Mouse (Mus musculus): ENCODE results near the gene Syn3.
"Not testable (repeated sequence)": the region's sequence is repeated elsewhere in the genome, so short reads cannot be mapped to it uniquely, and the experiment has no call there.

The Syn3 gene

GRCm38 (mm10) chr10:86155344-86155743, 343.4 kb downstream of the Syn3 start:
- DNase-seq (ENCODE audit: low spot score in 2 of 2) = no peak

- DNase-seq (ENCODE audit: low spot score in 2 of 2) = no peak
Observed at GRCm38 (mm10) chr10:86153221-86153620, 345.5 kb downstream of the Syn3 start.

GRCm38 (mm10) chr10:86151357-86151756, 347.3 kb downstream of the Syn3 start:
- DNase-seq (ENCODE audit: low spot score in 2 of 2) = no peak

- no peak for DNase-seq (ENCODE audit: low spot score in 2 of 2)
Observed at GRCm38 (mm10) chr10:86150076-86150475, 348.6 kb downstream of the Syn3 start.

- no peak for DNase-seq (ENCODE audit: low spot score in 2 of 2)
Observed at GRCm38 (mm10) chr10:86149029-86149818, 349.5 kb downstream of the Syn3 start.

DNA sequence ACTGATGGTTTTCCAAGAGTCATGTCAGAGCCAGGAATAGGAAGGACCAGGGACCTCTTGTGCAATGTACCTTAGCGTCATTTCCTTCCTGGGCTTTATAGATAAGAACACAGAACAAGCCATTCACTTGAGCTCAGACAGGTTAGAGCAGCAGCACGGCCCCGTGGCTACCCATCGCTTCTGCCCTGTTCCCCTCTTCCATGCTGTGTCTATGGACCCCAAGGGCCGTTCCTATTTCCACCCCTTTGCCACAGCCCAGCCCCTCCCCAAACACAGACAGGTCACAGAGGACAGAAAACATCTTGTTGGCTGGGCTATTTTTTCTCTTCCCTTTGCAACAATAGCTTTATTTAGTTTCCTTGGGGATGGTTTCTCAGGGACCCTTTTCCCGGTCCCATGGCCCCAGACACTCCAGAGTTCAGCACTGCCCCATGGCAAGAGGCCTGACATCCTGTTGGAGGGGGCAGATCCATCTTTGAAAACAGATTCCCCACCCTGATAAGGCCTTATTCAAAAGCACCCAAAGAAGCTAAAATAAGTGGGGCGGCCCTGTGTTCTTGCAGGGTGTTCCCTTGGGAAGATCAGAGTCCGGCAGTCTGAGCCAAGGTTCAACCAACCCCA, 359.5 kb downstream of the Syn3 start:
- peak; percentile 76 to 86 for DNase-seq (ENCODE audit: low spot score in 2 of 2)

GRCm38 (mm10) chr10:86137589-86138173, 361.0 kb downstream of the Syn3 start:
- no peak for DNase-seq (ENCODE audit: low spot score in 2 of 2)

- no peak for DNase-seq (ENCODE audit: low spot score in 2 of 2)
Observed at GRCm38 (mm10) chr10:86137106-86137505, 361.6 kb downstream of the Syn3 start.

DNA sequence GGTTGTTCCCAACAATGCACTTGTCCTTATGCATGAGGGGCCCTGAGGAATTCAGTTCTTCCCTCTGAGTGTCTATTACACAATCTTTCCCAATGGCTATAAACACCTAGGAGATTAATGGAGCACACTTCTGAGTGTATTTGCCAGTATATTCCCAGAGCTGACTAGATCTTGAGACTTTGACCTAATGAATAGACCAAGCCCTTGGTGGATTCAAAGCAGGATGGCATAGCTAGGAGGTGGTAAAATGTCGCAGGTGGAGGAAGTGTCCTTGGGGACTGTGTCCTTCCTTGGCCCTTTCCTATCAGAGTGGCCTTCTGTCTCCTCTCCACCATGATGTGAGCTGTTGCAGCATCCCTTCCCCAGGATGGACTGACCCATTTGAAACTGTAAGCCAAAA, 362.4 kb downstream of the Syn3 start:
- DNase-seq (ENCODE audit: low spot score in 2 of 2) = no peak

- no peak for DNase-seq (ENCODE audit: low spot score in 2 of 2)
Observed at GRCm38 (mm10) chr10:86134848-86135247, 363.8 kb downstream of the Syn3 start.

GRCm38 (mm10) chr10:86134336-86134735, 364.4 kb downstream of the Syn3 start:
- DNase-seq (ENCODE audit: low spot score in 2 of 2) = no peak

- no peak for DNase-seq (ENCODE audit: low spot score in 2 of 2)
Observed at GRCm38 (mm10) chr10:86132420-86132956, 366.2 kb downstream of the Syn3 start.

DNA sequence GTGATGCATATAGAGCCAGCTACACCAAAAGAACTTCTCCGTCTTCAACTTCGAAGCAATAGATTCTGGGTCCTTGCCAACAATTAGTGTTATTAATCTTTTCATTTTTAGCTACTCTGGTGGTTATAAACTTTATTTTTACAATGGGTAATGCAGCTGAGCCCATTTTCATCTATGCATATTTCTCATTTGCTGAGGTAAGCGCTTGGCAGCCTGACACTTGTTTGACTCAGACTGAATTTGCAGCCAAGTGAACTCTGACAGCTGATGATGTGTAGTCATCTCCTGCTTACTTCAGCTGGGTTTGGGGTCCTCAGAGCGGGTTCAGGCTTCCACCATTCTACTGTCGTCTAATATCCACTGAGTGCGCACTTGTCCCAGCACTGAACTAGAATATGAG, 369.6 kb downstream of the Syn3 start:
- no peak for DNase-seq (ENCODE audit: low spot score in 2 of 2)

GRCm38 (mm10) chr10:86126478-86126877, 372.2 kb downstream of the Syn3 start:
- DNase-seq (ENCODE audit: low spot score in 2 of 2) = peak; percentile 38 to 60

GRCm38 (mm10) chr10:86125421-86125820, 373.3 kb downstream of the Syn3 start:
- no peak for DNase-seq (ENCODE audit: low spot score in 2 of 2)

GRCm38 (mm10) chr10:86124115-86124514, 374.6 kb downstream of the Syn3 start:
- DNase-seq (ENCODE audit: low spot score in 2 of 2) = peak in 1 of 2 experiments; percentile 10

GRCm38 (mm10) chr10:86123224-86123623, 375.5 kb downstream of the Syn3 start:
- DNase-seq (ENCODE audit: low spot score in 2 of 2) = no peak

- not testable (repeated sequence) for DNase-seq (ENCODE audit: low spot score in 2 of 2)
Observed at GRCm38 (mm10) chr10:86122456-86122855, 376.2 kb downstream of the Syn3 start.

DNA sequence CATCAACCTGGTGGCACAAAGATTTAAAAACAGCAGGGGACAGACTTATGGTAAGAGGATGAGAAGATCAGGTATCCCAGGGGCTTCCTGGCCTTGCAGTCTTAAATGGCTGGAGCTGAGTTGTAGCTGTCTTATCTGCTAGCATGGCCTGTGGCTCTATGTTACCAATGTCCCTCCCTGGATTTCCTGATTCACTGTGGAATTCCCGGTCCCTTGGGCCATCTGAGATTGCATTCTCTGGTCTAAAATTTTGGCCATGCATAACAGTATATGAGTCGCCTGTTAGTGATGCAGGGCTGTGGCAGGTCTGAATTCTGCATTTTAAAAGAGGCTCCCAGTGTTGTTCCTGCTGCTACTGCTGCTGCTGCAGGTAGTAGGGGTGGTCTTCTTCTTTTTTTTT, 382.4 kb downstream of the Syn3 start:
- no peak for DNase-seq (ENCODE audit: low spot score in 2 of 2)

- DNase-seq (ENCODE audit: low spot score in 2 of 2) = peak; percentile 9 to 25
Observed at GRCm38 (mm10) chr10:86114431-86114848, 384.3 kb downstream of the Syn3 start.

GRCm38 (mm10) chr10:86108797-86109196, 389.9 kb downstream of the Syn3 start:
- DNase-seq (ENCODE audit: low spot score in 2 of 2) = no peak

- DNase-seq (ENCODE audit: low spot score in 2 of 2) = no peak
Observed at GRCm38 (mm10) chr10:86107681-86108080, 391.0 kb downstream of the Syn3 start.

DNA sequence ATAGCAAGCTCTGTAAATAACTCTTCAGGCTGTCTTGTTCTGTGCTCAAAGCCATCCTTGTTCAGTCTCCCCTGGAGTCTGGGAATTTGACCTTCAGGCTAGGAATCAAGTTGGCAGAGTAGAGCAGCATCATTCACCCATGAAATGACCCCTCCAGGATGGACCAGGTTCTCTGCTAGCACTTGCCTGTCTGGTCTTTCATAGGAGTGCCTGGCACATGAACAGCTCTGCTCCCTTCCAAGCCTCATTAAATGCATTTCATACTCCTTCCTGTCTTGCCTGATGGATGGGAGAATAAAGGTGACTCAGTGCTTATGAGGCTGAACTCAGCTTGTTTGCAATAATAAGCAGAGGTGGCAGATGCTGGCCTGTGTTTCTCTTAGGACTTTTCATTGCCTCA, 394.7 kb downstream of the Syn3 start:
- no peak for DNase-seq (ENCODE audit: low spot score in 2 of 2)
